Mouse (Mus musculus) CD8-positive naive resting alpha-beta T cell, adult 2 months (primary cell): ENCODE data around the gene Gm42742.
A peak's percentile ranks its signal among the peaks of the same experiment; 100 is the strongest.

ENCODE experiments used
- DNase-seq, 2 experiments: peaks; one replicate each; pipeline ENCODE4 v3.0.0; 2022; ENCODE audit warnings: low read depth in 2 of 2, low spot score in 2 of 2

Gm42742 gene

DNA sequence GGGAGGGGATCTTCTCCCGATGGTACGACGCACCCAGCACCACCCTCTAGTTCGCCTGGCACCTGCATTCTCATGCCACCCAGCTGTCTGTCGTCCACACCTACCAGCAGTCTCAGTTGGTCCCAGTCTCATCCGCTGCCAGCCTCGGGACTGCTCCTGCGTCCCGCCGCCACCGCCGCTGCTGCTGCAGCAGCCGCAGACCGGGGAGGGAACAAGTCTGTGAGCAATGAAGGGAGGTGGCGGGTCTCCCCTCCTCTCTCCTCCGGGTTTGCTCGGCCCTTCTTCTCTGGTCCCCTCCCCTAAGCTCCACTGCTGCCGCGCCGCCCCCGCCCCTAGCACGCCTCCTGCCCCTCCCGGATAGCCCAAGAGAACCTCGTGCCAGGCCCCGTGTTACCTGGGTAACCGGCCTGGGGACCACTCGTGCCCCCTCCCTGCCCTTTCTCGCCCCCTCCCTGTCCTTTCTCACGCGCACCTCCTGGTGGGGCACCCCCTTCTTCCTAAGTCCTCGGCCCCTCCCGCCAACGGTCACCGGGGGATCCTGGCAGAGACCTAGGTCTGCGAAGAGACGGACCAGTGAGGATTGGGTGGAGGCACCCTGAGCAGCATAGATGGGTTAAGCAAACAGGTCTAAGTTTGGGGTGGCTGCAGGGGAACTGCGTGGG is at the start of gene Gm42742, which contains the start of gene Prrt2:
Gm42742 (minus strand) TSS at position 197 of the 662 bp plus-strand sequence.
Prrt2 (minus strand) TSS at position 311 of the 662 bp plus-strand sequence.
- DNase-seq: peak in 1 of 2 experiments; percentile 23

- DNase-seq: no peak
These were observed 45.4 kb upstream of the Gm42742 start for GRCm38 (mm10) chr7:127066317-127066716.

- DNase-seq: no peak
These were observed 44.6 kb upstream of the Gm42742 start for GRCm38 (mm10) chr7:127065538-127065937.

DNA sequence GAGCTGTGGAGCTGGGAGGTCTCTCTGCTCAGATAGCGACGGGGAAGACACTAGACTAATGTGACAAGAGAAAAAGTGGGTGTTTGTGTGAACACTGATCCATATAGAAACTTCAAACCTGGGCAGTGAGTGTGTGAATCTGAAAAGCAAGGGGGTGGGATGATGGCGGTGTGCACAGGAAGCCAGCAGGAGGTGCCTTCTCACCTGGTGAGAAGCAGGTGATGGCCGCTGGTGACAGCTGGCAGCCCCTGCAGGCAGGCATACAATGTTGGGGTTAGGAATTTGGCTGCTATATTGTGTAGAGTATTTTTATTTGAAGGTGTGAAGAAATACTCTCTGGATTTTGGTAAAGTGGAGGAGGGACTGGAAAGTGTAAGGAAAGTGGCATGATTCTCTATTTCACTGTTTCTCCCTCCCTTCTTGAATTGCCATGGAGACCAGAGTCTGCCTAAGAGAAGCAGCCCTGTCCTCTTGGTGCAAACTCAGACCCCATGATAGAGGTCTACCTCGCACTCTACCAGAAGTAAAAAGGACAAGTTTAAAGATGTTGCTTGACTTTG is 34.2 kb upstream of the Gm42742 start:
- DNase-seq: no peak

DNA sequence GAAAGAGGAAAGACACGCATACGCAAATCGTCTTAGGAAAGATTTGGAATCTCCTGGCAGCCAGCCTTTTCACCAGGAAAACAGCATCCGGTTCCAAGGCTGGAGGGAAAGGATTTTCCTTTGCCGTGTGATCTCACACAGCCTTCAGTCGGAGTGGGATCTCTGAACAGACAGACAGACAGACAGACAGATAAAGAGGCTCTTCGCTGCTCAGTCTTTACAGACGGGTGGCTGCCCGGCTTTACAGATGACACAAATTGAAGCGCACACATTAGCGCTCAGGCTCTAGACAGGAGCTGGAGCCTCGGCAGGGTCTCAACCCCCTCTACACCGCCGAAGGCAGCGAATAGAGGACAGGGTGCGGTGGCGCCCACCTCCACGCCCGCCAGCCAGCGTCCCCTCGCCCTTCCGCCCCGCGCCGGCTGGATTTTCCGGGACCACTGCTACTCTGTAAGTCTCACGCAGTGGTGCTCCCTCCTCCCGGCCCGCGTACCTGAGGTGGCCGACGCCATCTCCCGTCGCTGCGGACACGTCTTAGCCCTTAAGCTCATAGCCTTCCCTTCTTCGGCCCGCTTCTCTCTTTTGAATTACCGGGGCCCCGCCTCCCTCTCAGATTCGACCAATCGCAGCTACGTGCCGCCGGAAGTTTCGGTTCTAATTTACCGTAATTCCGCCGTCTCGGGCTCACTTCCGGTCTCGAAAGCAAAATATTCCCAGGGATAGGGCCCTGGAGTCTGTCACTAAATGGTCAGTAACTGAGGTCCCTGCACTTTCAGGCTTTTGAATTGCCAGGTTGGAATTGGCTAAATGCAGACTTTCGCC is 21.2 kb upstream of the Gm42742 start, which contains the start of gene Kif22:
Kif22 (minus strand) TSS at position 621 of the 822 bp plus-strand sequence.
- peak; percentile 65 to 76 for DNase-seq

DNA sequence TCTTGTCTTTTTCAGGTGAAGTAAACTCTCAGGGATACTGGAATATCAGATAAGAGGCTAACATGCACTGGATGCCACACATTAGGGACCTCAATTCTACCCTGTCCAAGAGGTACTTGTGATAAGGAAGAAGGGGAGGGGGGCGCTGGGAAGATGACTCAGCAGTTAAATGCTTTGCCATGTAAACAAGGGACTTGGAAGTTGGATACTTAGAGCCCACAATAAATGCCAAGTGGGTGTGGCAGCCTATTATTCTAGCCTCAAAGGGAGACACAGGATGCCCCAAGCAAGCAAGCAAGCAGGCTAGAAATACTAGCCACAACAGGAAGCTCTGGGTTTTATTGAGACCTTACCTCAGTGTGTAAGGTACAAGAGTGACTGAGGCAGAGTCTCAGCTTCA is 10.3 kb upstream of the Gm42742 start:
- peak in 1 of 2 experiments; percentile 23 for DNase-seq

DNA sequence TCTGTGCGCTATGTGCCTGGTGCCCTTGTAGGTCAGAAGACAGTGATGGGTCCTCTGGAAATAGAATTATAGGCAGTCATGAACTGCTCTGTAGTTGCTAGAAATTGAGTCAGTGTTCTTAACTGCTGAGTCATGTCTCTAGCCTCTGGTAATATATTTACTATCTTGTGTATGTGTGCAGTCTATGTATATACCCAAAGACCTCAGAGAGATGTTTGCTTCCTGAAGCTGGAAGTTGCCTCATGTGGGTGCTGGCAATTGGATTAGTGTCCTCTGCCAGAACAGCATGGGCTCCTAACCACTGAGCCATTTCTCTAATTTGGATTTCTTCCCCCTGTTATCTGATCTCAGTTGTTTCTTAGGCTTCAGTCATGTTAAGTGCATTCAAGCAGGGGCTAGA is 9.3 kb upstream of the Gm42742 start:
- DNase-seq: no peak

DNA sequence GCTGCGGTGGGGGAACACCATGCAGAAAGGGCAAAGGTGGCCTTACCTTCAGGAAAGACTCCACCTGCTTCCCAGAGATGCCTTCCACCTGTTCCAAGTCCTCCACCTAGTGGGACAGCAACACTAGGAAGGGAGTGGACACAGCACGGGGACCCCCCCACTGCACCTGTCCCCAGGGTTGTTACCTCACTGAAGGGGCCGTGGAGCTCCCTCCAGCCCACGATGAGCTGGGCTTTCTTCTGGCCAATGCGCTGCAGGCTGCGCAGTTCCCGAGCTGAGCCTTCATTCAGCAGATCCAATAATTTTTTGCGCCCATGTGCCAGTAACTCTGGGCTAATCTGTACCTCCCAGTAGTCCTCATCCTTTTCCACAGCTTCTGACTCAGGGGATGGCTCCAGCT is 7.0 kb upstream of the Gm42742 start:
- DNase-seq: no peak

- DNase-seq: peak; percentile 97 to 99
These were observed 6.3 kb upstream of the Gm42742 start, which contains the start of gene Maz for GRCm38 (mm10) chr7:127026984-127027726. Gene Maz, minus strand, starts transcription at chr7:127027037.

- no peak for DNase-seq
These were observed 5.7 kb upstream of the Gm42742 start for GRCm38 (mm10) chr7:127026616-127026983.

- DNase-seq: peak; percentile 41 to 43
These were observed 5.3 kb upstream of the Gm42742 start for GRCm38 (mm10) chr7:127026161-127026600.

DNA sequence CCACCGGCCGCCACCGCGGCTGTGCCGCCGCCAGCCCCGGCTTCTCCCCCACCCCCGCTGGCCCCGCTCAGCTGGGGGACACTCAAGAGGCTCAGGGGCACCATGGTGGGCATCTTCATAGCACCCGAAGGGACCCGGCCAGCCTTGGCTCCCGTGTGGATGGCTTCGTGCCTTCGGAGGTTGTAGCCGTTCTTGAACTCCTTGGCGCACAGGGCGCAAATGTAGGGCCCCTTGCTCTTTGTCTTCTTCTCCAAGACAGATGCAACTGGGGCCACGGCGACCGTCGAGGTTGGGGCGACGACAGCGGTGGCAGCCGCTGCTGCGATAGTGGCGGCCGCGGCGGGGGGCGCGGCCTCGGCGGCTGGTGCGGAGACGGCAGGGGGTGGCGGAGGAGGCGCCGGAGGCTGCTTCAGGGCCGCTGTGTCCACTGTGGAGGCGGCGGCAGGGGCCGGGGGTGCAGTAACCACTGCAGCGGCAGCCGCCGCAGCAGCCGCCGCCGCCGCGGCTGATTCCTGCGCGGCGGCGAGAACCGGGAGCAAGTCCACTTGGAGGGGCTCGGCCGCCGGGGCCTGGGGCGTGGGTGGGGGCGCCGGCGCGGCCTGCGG is 4.8 kb upstream of the Gm42742 start:
- peak in 1 of 2 experiments; percentile 39 for DNase-seq

GRCm38 (mm10) chr7:127024755-127025555 is 4.1 kb upstream of the Gm42742 start:
- DNase-seq: peak; percentile 69 to 78

DNA sequence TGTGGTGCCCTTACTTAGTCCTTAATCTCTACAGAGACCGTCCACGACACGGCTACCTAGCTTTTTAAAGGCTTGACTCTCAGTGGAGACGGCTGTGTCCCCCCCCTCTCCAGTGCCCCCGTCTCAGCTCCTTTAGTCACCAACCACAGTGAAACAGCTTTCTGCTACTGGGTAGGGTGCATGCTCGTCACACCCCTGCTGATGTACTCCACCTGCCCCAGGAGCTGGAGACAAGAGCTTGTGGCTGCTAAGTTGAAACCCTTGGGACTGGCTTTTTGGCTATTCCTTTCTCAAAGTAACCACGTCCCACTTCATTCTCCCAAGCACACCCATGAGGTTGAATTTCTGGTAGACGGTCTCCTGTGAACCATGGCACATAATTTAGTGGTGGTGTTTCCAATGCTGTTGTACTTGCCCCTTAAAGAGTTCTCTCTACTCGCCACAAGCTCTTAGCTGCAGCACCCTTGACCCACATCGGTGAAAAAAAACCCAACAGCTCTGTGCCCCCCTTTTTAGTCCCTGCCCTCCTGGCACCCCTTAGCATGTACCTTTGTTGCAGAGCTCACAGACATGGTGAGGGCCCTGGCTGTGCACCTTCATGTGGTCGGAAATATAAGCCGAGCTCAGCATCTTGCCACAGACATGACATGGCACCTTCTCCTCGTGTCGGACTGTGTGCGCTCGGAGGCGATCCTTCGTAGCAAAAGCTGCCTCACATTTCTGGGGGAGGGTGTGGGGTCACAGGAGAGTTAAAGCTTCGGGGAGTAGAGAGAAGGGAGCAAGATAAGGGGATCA is 3.2 kb upstream of the Gm42742 start:
- peak; percentile 46 to 53 for DNase-seq

GRCm38 (mm10) chr7:127023272-127023691 is 2.4 kb upstream of the Gm42742 start:
- no peak for DNase-seq

DNA sequence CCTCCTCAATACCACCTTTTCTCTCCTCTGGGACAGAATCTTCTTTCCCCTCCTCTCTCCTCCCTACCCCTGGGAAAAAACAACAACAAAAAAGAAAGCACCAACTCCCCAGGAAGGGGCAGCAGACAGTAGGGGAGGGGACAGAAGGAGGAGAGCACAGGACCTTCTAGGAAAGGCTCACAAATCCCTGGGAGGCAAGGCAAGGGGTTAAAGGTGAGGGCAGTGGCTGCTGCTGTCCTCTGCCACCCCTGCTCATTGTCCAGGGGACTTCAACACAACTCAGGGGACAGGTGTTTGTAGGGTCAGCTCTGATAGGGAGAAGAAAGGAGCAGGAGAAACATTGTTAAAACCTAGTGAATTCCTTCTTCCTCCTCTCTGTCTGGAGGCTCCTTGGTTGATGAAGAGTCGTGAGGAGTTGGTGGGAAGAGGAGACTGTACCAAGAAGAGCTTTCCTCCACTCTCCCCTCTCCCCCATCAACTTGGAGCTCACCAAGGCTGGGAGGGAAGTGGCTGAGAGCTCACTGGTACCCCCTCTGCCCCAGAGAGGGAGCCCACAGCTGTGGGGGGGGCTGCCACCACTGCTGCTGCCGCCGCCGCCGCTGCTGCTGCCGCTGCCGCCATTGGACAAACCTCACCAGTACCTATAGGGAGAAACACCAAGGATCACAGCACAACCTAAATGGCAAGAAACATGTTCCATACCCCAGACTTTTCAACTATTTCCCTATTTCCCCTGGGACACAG is 1.8 kb upstream of the Gm42742 start:
- no peak for DNase-seq

- DNase-seq: no peak
These were observed 948 bp upstream of the Gm42742 start for GRCm38 (mm10) chr7:127021563-127022527.
